Mouse (Mus musculus) bone marrow, adult 2 months (tissue): ENCODE measurements at regions not wholly inside any gene's neighbourhood (a gene's known extent, or its start where the extent isn't known, plus 50 kb on each side); places are given as distances from the start of the nearest gene placed in this dataset.

Source experiments
- CTCF ChIP-seq: fragments of 200-500 bp; IDR thresholded peaks from 2 replicates; pipeline ENCODE4 v1.5.1; 2011; ENCODE audit warnings: low read length, control low read depth; ENCODE audit not compliant: control insufficient read depth, insufficient read depth
- POLR2A ChIP-seq: fragments of 200-500 bp; IDR thresholded peaks from 2 replicates; pipeline ENCODE4 v1.6.1; 2011; ENCODE audit warnings: low read depth, mild to moderate bottlenecking, control low read depth, low read length, borderline replicate concordance; ENCODE audit not compliant: control insufficient read depth

GRCm38 (mm10) chr12:9251772-9252171, 222.0 kb downstream of the Ttc32 start:
- TF ChIP-seq POLR2A = no peak
- peak; percentile 46; the same call in 1 of the 2 replicates for TF ChIP-seq CTCF
